Mouse (Mus musculus) MEL-GATA-1-ER (cell line): ENCODE measurements around the gene Msi2.

Source experiments
- DNase-seq: peaks from one replicate; pipeline ENCODE4 v3.0.0-alpha.2; 2012; ENCODE audit warnings: low read depth; ENCODE audit errors: extremely low read depth

Gene Msi2

DNA sequence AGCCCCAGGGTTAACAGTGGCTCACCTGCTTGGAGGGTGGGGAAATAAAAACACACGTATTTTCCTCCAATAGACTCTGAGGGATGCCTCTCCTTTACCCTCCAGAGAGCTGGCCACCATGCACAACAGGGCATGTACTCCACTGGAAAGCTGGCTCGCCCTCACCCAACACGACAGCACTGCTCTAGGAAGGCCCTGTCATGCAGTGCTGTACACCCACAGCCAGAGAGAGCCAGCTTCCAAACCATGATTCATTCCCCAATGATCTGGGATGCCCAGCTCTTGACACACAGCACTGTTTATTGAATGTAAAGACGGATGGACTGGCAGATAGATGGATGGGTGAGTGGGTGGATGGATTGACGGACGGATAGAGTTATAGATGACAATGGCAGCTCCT lies 269.1 kb downstream of the Msi2 start:
- no peak for DNase-seq

DNA sequence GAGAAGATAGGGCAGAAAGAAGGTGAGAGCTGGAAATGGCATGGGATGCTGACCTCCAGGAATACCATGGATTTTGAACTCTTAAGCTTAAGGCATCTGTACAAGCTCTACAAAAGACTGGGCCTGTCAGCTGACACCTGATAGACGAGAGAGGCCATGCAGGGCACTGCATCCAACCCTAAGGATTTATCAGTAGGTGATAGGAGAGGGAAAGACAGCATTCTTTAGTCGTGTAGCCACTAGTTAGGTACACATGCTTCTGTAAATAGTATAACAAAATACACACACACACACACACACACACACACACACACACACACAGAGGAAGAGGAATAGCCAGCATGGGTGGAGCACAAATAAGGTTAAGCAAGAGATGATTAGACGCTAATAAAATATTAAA lies 269.7 kb downstream of the Msi2 start:
- DNase-seq = no peak

DNA sequence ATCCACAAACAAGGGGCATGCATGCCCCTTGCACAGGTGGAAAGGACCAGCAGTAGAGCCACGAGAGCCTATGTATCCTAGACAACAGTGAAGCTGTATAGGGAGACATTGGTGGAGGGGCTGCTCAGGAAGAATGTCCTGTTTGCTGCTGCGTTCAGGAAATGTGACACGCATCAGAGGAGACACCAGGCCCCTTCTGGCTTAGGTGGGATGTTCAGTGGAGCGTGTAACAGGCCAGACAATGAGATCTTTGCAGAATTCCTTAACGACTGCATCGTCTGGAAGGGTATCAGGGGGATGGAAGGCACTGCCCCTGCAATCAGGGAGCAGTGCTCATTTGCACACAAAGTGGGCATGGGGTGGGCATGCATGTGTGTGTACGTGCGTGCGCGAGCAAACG lies 271.0 kb downstream of the Msi2 start:
- no peak for DNase-seq

DNA sequence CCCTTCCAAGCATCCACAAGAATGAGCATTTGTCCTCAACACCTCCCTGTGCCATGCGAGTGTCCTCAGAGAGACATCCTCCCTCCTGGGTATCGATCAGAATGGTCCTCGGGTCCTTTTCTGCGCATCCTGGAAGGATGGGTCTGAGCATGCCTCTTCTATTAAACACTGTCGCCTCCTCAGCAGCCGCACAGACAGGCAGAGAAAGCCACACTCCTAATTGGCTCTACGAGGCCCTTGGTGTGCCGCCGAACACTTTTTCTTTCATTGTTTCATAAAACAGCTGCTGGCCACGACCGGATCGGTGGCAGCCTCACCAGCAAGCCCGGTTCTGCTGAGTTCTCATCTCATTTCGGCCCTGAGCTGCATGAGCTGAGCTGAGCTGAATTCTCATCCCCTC lies 274.4 kb downstream of the Msi2 start:
- no peak for DNase-seq

DNA sequence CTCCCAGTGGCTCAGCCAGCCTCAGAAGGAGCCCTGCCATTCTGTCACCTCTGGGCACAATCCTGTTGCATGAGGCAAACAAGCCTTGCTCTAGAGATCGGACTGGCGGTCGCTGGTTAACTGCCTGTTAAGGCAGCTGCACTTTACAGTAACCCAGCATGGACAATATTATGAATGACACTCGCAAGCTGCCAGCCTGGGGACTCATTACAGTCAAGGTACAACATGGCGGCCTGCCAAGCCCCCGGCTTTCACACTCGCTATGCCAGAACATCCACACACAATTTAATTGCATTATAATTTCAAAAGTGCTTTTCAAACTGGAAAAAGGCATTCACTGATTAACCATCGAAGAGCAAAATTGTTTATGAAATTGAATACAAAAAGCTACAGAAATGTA lies 275.0 kb downstream of the Msi2 start:
- no peak for DNase-seq

DNA sequence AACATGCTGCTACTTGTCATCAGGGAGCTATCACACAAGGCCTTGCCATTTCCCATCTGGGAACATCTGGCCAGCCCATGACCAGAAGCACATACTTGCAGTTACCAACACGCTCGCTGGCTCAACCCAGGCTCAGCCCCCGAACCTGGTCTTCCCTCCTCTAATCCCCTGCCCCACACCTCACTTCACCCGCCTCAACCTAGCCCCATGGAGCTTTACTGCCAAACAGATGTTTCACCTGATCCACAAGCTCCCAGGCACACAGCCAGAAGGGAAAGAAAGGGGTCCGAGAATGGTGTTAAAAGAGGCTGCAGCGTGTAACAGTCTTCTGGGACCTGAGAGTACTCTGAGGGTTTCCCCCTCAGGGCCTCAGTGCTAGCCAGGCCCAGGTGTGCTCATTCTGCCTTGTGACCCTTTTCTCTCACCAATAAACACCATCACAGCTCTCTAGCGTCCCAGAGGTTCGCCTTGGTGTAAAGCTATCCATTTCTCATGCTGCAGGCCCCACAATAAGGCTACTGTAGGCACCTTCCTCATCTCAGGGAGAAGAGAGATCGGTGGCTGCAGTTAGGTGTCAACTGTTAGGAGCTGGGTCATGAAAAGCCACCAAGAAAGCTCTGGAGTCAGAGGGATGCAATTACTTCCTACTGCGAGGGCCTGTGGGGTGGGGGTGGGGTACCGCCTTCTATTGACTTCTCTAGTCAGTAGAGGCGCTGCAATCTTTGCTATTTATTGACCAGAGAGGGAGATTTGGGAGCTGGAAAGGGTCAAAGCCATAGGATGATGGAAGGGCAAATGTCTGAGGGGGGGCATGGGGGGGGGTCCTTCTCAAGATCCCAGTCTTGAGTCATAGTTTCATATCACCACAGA lies 276.2 kb downstream of the Msi2 start:
- no peak for DNase-seq

DNA sequence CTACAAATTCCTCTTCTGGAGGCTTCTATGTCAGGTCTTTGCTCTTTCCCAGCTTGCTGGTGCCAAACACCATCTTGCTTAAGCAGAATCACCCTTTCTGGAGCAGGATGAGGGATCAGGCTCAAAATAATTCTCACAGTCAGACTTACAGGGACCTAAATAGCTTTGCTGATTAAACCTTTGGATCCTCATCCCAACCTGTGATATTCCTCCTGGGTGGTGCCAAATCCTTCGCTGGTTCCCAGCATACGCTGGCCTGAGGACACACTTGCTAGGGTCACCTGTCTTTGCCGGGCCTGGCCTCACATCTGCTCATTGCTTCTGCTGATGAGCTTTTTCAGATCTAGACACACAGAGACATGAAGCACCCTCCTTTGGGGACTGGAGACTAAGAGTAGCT lies 279.7 kb downstream of the Msi2 start:
- no peak for DNase-seq

DNA sequence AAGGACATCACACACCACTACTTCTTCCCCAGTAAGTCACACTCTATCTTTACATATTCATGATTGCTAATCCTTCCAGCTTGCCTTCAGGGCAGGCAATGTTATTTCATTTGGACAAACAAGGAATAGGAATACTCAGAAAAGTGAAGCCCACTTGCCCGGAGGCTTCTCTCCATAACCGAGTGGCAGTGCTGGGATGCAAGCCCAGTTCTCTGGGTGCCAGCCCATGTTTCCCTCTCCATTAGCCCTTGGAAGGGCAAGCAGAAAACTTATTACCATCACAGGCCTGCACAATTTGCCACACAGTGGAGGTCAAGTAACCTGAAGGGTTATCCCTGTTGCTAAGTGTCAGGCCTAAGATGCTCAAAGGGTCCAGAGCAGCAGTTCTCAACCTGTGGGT lies 281.7 kb downstream of the Msi2 start:
- no peak for DNase-seq

DNA sequence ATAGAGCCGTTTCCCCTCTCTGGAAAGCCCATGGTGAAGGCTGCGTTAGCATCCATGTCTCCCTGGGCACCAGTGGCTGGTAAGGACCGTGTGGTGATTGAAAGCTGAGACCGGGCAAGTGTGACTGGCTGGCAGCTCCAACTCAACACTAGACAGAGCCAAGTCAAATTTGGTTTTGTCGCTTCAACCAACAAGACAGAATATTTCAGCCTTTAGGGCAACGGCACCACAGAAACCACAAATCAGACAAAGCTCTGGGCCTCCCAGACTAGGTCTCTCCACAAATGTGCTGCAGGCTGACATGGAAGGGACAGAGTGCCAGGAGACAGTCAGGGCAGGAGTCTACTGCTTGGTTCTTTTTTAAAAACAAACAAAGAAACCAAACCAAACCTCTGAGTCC lies 282.8 kb downstream of the Msi2 start:
- DNase-seq = no peak

DNA sequence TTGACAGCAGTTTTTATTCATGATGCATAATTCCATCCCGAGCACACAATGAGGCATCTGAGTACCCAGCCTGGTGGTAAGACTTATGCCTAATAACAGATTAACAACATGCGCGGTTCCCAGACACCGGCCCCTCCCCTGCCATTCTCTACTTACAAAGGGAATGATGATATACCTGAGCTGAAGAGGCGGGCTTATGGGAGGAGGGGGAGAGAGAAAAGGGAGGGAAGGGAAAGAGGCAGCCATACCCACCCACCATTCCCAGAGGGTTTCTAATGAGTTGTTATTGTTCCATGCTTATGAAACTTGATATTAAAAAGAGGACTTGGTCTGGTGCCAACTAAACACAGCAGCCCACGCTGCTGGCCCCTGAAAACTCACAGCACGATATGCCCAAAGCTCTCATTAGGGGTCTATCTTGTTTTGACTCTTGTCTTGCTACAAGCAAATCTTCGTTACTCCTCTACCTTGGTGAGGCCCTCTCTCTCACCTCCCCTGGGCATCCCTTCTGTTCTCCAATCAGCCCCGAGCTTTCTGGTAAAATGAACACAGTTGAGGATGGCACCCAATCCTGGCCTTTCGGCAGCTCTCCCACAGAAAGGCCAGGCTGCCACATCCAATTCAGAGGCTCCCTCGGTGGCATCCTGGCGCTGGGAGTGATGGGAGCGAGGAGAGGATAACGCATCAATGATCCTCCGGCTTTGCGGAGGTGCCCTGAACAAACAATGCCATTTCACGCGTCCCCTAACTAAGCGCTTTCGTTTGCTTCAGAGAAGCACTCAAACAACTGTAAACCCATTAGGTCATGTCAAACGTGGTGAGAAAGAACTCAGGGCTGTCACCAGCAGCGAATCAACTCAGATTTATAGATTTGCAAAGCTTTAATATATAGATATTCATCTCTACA lies 286.7 kb downstream of the Msi2 start:
- no peak for DNase-seq

DNA sequence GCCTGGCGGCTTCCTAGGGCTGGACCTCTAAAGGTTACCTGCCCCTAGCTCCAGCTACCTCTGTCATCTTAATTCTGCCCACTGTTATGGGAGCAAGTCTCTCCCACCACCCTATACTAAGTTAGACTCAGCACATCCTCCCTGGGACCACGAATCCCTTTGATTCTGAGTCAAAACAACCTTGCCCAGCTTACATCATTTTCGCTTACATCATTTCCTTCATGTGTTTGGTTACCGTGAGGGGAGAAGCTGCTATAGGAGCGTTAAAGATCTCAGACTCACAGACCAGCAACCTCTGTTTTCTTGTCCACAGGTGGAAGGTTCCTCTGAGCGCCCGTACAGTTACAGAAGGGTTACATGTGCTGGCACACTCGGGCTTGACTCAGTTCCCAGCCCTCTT lies 288.0 kb downstream of the Msi2 start:
- no peak for DNase-seq

DNA sequence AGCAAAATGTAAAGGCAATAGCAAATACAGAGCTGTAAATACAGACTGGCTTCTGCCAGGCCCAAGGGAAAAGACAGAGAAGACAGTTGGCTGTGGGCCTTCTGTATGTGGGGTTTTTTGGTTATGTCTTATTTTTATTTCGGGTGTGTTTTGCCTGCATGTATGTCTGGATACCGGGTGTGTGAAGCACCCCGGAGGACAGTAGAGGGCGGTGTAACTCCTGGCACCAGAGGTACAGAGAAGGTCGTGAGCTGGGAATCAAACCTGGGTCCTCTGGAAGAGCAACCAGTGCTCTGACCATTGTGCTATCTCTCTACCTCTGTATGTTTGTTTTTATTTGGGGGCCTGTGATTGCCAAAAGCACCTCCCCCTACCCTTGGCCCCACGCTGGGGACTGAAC lies 288.6 kb downstream of the Msi2 start:
- no peak for DNase-seq

DNA sequence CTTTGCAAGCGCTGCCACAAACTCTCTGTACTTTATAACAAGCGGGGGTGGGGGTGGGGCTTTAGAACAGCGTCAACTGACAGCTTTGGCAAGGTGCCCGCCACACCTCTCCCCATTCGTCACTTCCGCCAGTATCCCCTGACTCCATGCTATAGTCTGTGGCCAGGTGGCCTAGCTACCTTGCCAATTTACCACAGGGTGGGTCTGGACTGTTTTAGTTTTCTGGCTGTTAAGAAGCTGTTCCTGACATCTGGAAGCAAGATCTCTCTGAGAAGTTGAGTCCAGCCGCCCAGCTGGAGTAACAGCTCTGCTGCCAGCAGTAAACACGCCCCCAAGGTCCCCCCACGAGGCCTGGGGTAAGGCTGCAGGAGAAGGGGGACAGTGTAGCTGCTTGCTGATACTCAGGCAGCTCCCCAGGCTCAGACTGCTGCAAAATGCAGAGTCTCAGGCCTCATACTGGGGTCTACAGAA lies 292.6 kb downstream of the Msi2 start:
- no peak for DNase-seq

DNA sequence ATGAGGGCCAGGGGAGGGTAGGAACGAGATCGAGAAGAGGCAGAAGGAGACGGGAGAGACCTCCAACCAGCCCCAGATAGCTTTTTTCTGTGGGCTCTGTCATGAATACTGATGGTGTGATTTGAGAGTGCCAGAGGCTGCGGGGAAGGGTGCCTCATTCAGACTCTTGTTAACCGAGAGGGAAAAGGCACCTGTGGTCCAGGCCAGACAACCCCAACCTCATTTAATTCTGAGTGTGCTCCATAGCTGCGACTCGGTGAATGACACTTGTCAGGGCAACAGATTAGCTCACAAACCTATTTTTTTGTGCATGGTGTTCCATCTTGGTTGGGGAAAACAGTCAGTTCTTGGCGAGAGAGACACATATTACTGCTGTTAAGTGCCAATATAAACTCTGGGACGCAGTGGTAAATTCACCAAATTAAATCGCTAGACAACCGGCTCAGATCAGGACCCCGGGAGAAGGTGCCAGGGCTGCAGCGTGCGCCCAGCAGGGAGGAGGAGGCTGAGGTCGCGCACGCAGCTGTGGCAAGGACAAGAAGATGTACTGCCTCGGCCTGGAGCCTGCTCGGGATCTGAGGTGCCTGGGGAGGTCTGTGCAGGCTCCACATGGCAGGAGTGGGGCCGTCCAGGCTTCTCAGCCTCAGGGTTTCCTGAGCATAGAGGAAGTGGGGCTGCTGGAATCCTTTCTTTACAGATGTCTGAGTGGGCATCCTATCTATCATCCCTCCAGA lies 294.1 kb downstream of the Msi2 start:
- no peak for DNase-seq

DNA sequence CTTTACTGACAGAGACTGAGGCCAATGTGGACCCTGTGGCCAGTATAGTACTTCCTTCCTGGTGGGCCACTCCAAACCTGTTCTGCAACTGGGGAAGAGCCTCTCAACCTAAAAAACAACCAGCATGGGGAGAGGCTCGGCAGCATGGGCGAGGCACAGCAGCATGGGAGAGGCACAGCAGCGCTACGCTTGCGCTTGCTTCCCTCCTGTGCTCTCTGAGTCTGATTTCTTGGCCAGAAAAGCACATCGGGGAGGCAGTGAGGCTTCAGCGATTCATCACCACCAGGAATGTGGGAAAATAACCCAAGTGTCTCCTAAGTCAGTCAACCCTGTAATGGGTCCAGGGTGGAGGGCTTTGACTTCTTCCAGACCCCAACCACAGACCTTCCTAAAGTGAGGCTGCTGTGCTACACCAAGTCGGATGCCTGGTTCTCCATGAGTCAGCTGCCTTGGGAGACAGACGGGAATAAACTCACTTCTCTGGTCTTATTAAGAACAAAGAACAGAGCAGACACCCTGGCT lies 297.2 kb downstream of the Msi2 start:
- DNase-seq = no peak

DNA sequence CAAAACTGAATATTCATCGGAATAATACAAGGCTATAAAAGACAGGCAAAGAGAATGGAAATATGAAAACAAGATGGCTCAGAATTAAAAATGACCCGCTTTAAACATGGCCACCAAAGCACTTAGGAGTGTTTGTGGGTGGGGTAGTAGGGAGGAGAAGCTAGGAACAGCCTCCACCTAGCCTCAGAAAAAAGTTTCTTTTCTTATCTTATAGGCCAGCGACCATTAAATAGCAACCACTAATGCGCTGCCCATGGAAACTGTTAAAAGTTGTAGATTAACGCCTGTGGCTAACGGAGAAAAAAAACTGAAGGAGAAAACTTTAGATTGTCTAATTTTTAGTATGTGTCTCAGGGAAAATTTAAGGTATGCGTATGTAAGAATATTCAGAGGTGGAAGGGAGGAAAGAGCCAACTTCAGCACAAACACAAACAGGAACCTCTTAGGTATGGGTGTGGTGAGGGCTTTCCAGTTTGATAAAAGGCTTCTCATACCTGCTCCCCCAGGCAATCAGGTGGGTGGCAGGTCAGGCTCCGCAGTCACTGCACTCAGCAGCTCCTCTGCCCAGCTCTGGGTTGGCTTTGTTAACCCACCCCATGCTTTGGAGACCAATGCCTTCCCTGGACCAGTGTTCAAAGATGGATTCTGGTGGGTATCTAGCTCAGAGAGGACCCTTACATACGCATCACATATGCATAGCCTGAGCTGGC lies 298.5 kb downstream of the Msi2 start:
- no peak for DNase-seq

DNA sequence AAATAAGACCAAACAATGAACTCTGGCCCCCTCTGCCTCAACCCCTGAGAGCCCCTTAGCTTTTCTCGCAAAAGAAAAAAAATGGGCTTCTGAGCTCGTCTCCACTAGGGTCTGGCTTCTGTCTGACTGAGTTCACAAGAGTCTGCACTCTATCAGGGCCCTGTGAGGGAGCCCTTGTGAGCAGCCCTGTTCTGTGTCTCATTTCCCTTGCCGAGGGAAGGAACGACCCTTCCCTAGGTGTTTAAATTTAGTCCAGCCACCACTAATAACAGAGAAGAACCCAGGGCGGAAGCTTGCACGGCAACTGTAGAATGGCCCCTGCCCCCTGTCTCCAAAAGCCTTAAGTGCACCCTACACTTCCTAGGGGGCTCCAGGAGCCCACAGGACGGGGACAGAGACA lies 299.2 kb downstream of the Msi2 start:
- DNase-seq = no peak

DNA sequence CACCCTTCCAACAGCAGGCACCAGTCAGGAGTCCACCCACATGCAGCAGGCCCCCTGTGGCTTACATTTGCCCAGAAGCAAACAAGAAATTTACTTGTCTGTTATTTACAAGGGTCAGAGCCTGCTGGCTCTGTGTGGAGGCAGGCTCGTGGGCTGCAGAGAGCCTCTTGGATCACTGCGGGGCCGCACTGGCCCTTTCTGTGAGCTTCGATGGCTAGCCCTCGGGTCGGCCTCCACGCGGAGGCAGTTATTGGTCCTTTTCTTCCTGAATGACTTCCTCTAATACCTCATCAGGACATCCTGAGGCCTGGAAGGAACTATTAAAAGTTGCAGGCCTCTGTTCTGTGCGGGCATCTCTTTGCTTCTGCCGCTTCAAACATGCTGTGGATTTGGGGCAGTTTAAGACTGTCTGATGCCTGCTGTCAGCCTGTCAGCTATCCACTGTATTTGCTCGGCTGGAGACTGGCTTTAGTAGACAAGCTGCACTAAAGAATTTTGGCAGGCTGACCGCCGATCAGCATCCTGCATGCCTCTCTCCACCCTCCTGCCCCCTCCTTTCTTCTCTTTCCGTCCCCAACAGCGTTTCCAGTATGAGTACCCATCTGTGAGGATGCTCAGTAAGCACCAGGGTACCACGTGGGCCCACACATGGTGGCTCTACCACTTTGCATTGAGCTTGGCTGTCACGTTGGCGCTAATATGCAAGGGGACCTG lies 304.0 kb downstream of the Msi2 start:
- DNase-seq = no peak

DNA sequence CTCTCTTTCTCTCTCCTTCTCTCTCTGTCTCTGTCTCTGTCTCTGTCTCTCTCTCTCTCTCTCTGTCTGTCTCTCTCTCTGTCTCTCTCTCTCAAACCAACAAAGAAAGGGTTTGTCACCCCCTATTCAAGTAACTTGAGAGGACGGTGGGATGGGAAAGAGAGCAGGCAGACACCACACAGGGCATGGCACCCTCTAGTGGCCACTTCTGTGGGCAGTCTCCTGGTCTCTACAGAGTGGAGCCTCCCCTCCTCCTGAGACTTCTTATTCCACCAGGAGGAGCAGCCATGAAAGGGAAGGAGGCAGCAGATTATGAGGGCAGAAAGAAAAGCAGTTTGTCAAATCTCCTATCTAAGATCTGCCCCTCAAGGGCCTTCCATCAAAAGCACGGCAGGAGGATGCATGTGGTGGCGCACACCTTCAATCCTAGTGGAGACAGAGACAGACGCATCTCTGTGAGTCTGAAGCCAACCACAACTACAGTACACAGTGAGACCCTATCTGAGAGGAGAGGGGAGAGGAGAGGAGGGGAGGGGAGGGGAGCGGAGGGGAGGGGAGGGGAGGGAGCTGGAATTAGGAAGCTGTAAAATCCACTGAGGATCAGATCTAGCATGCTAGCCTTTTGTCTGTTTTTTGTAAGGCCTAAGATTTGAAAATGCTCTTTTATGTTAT lies 305.8 kb downstream of the Msi2 start:
- no peak for DNase-seq

DNA sequence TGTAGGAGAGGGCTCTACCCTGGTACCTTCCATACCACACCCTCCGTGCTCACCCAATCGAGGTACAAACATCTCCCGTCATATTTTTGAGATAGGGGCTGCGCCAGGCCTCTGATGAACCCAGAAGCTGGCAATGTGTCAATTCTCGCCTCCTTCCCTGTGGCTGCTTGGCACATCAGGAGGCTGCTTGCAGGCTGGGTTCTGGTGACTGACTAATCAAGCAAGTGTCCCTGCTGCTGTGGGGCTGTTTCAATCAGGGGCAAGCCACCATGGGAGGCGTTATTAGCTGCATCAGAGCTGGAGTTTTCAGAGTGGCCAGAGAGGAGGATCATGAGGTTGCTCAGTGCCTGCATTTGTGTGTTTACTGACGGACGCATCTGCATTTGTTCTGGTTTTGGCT lies 310.0 kb downstream of the Msi2 start:
- no peak for DNase-seq
